Mouse (Mus musculus) layer of hippocampus, postnatal 25 days (tissue): ENCODE results near the gene Mecom. TPM values are rescaled to one million over a fixed set of nuclear protein-coding genes. Genes with fewer than 3 reads are reported as not detected.
"Not testable (repeated sequence)": the region's sequence is repeated elsewhere in the genome, so short reads cannot be mapped to it uniquely, and the experiment has no call there.

Experiments
- DNase-seq, 2 experiments: peaks; one replicate each; pipeline ENCODE4 v3.0.0; 2022; ENCODE audit warnings: mixed read lengths in 2 of 2, low spot score in 1 of 2; ENCODE audit errors: extremely low spot score in 1 of 2
- total RNA-seq, 2 experiments: library from RNA; stranded (reverse); gene quantifications; 2 replicates each; pipeline ENCODE4 v1.2.3; 2021

The Mecom gene
- total RNA-seq, 2 experiments from 2014 or later = 2.8 to 3.9 TPM

- DNase-seq = no peak
These were observed 271.7 kb downstream of the Mecom start for GRCm38 (mm10) chr3:30276099-30276498.

GRCm38 (mm10) chr3:30269253-30269652 is 278.6 kb downstream of the Mecom start:
- DNase-seq = no peak

GRCm38 (mm10) chr3:30260945-30261344 is 286.9 kb downstream of the Mecom start:
- DNase-seq = no peak

- no peak for DNase-seq
These were observed 289.4 kb downstream of the Mecom start for GRCm38 (mm10) chr3:30258421-30258820.

- no peak for DNase-seq
These were observed 290.0 kb downstream of the Mecom start for GRCm38 (mm10) chr3:30257776-30258175.

- DNase-seq = no peak
These were observed 290.9 kb downstream of the Mecom start for GRCm38 (mm10) chr3:30256896-30257295.

- no peak for DNase-seq
These were observed 292.0 kb downstream of the Mecom start for GRCm38 (mm10) chr3:30255828-30256227.

GRCm38 (mm10) chr3:30254451-30254850 is 293.4 kb downstream of the Mecom start:
- DNase-seq = no peak

- DNase-seq = no peak
These were observed 294.1 kb downstream of the Mecom start for GRCm38 (mm10) chr3:30253714-30254113.

GRCm38 (mm10) chr3:30248656-30249384 is 299.0 kb downstream of the Mecom start:
- DNase-seq = no peak

- DNase-seq = no peak
These were observed 300.6 kb downstream of the Mecom start for GRCm38 (mm10) chr3:30247256-30247655.

GRCm38 (mm10) chr3:30246431-30247041 is 301.3 kb downstream of the Mecom start:
- DNase-seq = no peak

- DNase-seq = no peak
These were observed 301.9 kb downstream of the Mecom start for GRCm38 (mm10) chr3:30245950-30246349.

GRCm38 (mm10) chr3:30244401-30244871 is 303.4 kb downstream of the Mecom start:
- DNase-seq = no peak

GRCm38 (mm10) chr3:30243776-30244275 is 304.0 kb downstream of the Mecom start:
- DNase-seq = no peak

GRCm38 (mm10) chr3:30239416-30239815 is 308.4 kb downstream of the Mecom start:
- no peak for DNase-seq

GRCm38 (mm10) chr3:30237493-30237892 is 310.3 kb downstream of the Mecom start:
- no peak for DNase-seq

GRCm38 (mm10) chr3:30234018-30234417 is 313.8 kb downstream of the Mecom start:
- no peak for DNase-seq

GRCm38 (mm10) chr3:30227964-30228670 is 319.7 kb downstream of the Mecom start:
- DNase-seq = no peak

- DNase-seq = no peak
These were observed 320.9 kb downstream of the Mecom start for GRCm38 (mm10) chr3:30226928-30227370.

GRCm38 (mm10) chr3:30225200-30225599 is 322.6 kb downstream of the Mecom start:
- not testable (repeated sequence) for DNase-seq
